Mouse (Mus musculus): Measurements from ENCODE around the gene Crim1.

- TF ChIP-seq CTCF (IDR thresholded peaks at IDR 0.05; ENCODE audit: borderline replicate concordance, control insufficient read depth, extremely low read depth, insufficient read depth, low read length, poor library complexity) (no peak), POLR2A (IDR thresholded peaks at IDR 0.05; ENCODE audit: control insufficient read depth, extremely low read depth, insufficient read depth, low read length, poor library complexity) (no peak)
Observed at GRCm38 (mm10) chr17:78406854-78407253, 206.8 kb downstream of the Crim1 start.
